Mouse (Mus musculus): ENCODE results near the gene Man2a1.
"Not testable (repeated sequence)": the region's sequence is repeated elsewhere in the genome, so short reads cannot be mapped to it uniquely, and the experiment has no call there.

The Man2a1 gene

DNA sequence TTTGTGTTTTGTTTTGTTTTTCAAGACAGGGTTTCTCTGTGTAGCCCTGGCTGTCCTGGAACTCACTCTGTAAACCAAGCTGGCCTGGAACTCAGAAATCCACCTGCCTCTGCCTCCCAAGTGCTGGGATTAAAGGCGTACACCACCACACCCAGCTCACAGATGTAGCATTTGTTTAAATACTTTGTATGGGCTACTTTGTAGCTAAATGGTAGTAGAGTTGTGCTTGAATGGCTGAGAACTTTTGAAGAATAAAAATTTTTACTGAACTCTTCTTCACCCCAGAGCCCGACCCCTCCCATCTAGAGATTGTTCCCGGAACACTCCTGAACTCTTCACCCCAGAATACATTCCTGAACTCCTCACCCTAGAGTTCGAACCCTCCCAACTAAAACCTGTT is 162.1 kb downstream of the Man2a1 start:
- not testable (repeated sequence) for DNase-seq (ENCODE audit: low read depth)

DNA sequence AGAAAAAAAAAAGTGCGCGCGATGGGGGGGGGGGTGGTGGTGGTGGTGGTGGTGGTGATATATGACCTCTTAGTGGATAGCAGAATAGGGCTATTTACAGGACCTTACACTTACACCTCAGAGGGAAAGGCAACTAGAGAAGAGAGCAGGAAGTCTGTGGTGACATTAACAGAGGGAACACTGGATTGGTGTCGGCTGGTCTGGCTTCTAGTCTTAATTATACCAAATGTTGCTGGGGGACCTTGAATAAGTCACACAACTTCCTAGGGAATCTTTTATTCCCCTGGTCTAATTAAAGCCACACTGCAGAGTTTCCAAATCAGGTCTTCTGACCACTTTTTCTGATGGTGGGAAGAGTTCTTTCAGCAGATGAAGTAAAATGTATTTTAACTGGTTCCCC is 163.0 kb downstream of the Man2a1 start:
- DNase-seq (ENCODE audit: low read depth), result no peak

DNA sequence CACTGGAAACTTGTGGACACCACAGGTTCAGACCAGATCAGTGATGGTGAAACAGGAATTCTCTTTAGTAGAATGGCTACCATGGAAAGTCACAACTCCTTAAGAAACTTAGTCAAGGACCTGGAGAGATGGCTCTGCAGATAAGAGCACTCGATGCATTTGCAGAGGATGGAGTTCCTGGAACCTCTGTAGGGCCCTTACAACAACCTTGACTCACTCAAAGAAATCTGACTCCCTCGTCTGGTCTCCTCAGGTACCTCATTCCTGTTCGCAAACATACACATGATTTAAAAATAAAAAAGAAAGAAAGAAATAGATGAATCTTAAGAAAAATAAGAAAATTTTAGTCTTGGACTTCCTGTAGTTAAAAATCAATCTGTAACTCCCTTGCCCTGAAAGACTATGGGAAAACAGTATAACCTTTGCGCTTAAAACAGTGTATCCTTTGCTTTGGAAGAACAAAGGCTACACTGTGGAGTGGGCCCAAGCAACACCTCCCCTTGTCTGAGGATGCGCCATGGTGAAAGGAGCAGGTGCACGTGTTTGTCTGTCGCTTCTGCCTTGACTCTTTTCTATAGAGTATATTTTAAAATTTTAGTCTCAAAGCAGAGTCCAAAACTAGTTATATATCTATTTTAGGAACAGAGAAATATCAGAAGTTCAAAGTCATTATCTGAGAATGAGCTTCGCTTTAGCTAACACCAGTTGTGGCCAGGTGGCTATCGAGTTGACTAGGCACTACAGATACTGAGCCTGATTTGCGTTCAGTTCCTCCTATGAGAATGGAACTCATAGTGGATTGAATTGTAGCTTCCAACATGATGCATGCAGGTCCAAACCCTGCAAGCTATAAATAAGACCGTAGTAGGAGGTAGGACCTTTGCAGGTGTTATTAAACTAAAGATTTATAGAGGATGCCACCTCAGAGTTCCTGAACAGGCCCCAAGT is 163.9 kb downstream of the Man2a1 start:
- DNase-seq (ENCODE audit: low read depth), result no peak

DNA sequence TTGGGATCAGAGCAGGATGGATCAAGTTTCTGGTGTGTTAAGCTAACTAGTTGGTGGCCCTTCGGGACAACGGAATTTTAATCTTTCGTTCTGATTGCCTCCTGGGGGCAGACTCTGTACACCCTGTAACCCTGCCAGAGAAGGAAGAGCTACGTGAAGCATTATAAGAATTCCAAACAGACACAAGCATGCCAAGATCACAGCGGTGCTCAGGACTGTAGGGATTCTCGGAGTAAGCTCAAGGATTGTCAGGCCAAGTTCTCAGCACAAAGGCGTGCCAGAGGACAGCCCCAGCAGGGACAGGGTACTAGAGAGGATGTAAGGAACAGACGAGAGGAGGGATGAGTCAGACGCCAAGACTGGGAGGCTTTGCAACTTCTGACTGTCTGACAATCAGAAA is 164.8 kb downstream of the Man2a1 start:
- DNase-seq (ENCODE audit: low read depth), result no peak

DNA sequence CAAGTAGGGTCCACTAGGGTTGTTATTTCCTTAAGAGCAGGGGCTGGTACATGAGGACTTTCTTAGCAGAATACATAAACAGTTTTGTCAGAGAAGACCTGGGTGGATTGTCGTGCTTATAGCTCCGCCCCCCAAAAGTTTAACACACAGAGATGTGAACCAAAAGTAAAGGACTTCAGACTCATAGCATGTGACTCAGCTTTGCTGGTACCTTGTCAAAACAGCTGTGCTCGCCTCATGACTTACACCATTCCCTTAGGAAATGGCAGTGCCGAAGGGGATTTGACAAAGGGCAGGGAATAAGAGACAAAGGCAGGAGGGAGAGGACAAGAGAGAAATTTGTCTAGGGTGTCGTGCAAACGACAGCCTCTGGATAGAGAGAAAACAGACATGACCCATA is 166.0 kb downstream of the Man2a1 start:
- no peak for DNase-seq (ENCODE audit: low read depth)

DNA sequence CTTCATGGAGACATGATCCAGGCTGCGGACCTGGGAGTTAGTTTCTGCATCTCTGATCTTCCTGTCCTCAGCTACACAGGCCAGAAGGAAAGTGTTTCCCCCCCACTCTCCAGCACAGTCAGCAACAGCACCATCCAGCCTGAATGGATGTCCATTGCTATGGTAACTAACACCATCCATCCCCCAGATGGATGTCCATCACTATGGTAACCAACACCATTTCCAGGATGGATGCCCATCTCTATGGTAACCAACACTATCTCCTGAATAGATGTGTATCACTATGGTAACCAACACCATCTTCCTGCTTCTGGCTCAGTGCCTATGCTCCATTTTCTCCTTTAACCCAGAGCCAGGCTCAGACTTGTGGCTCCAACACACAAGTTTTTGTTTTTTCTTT is 169.7 kb downstream of the Man2a1 start:
- no peak for DNase-seq (ENCODE audit: low read depth)

DNA sequence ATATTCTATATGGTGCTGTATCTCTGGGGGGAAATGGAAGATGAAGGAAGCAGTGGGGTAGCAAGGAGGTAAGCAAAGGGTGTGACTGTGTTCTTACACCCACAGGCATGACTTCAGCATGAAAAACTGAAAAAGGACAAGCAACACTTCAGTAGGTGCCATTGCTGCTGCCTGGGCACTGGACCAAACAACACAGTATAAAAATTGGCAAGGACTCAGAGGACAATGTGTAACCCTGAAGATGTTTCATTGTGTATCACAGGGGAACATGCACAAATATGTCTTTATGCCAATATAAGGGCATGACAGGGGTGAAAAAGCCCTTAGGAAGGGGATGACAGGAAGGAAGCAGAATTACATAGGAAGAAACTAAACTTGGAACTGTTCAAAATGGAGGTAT is 172.1 kb downstream of the Man2a1 start:
- no peak for DNase-seq (ENCODE audit: low read depth)

DNA sequence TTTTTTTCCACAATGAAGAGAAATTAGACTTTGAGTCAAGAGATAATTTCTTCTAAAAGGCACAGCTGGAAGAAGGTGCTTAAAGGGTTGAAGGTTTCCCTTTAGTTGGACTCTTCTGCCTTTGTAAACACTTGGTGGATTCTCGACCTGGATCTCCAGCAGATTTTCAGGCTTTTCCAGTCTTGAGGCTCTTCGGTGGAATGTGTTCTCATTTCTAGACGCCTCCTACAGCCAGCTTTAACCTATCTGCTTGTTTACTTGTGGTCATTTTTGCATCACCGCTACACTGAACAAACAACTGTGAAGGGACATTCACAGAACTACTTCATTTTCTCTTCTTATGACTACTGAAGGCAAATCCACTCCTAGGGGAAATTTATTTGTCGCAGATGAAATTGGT is 173.7 kb downstream of the Man2a1 start:
- no peak for DNase-seq (ENCODE audit: low read depth)

DNA sequence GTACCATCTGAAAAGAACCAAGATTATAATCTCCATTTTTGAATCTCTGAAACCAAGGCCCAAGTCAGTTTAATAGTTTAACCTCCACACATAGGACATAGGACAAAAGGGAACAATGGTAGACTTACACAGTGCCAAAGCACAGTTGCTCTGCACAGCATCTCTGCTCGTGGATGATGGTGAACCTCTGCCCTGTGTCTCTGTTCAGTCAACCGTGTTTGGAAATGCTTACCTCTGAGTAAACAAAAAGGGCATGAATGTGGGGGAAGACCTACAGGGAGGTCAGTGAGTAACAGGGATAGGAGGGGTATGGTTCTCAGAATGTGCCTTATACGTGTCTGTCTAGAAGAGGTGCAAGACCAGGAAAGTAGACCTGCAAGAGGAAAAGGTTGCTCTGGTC is 177.8 kb downstream of the Man2a1 start:
- no peak for DNase-seq (ENCODE audit: low read depth)

DNA sequence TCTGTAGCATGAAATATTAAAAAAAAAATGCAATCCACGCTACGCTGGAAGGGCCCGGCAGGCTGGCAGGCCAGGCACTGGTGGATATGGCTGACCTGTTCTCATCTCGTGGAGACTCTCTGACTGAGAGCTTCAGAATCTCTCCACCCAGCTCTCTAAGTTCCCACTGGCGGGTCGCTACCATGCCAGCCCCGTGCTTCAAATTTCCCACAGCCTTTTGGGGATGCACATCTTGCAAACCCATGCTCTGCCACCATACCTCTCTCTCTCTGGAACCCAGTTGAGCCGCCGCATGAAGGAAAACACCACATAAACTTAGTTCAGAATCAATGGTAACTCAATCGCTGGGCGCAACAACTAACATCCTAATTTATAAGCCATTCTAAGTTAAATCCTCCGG is 178.2 kb downstream of the Man2a1 start:
- DNase-seq (ENCODE audit: low read depth), result no peak

DNA sequence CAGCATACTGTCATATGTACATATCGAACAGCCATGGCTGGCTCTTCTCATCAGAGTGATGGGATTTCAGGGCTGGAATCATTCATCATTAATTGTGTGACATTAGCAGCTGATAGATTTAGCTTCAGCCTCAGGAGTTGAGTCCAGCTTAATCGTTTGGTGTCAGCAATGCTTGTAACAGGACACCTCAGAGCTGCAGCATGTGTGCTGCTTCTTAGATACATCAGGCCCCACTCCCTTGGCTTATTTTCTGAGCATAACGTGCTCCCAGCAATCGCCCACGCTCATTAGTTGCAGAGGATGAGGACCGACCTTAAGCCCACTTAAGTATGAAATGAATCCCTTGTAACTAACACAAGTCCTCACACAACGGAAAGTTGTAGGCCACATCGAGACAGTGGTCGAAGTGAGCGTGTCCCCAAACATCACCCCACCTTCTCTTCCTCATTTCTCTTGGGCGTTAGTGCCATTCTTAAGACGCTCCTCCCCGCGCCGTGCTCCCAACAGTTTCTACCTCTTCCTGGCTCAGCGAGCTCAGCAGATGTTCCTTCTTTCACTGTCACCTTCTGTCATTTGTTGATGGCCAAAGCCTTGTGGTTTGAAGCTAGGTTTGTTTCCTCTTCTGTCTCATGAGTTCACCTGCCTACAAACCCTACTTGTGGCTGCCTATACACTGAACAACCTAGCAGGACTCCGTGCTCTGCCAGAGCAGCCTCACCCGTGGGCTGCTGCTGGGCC is 180.4 kb downstream of the Man2a1 start:
- DNase-seq (ENCODE audit: low read depth), result no peak

DNA sequence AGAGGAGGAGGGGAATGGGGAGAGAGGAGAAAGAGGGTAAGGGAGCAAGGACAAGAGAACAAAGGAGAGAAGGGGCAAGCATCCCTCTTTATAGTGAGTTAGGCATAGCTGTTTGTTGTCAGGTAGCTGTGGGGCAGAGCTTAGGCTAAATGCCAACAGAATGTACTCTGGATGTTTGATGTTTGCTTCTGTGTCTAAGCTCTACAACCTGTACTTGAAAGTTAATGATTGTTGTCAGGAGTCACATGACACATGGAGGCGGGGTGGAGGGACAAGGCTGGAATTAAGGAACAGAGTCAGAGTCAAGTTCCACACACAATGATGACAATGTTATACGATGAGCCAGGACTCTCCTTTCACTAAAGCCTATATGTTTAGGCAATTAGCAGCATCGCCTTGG is 181.8 kb downstream of the Man2a1 start:
- DNase-seq (ENCODE audit: low read depth), result no peak

DNA sequence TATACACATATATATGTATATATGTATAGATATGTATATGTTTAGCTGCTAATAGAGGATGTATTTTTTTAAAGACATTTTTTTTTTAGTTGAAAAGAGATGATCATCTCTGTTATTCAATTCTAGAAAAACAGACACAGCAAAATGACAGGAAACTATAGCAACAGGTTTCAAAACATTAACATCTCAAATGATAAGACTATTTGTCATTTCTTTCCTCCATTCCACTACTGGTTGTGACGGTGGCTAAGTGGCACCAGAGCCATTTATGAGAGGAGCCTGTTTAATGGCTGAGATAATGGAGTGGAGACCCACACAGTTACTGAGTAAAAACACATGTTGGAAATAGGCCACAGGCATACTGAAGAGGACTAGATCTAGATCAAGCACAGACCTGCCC is 185.4 kb downstream of the Man2a1 start:
- DNase-seq (ENCODE audit: low read depth), result no peak

DNA sequence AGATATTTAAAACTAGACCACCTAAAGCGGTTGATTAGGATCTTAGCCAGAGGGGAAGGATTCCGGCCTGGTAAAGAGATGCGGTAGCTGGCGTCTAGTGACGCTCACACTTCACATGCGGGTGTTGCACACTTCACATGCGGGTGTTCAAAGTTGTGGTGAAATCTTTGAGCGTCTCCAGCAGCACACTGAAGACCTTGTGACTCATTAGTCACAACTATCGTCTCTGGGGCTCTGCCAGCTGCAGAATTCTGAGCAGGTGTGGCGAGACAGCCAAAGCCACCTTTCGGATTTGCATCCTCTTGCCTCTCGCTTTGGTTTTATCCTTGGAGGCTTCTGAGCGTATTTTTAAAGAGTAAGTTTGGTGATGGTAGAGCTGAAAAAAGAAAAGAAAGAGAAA is 187.8 kb downstream of the Man2a1 start:
- DNase-seq (ENCODE audit: low read depth), result no peak

DNA sequence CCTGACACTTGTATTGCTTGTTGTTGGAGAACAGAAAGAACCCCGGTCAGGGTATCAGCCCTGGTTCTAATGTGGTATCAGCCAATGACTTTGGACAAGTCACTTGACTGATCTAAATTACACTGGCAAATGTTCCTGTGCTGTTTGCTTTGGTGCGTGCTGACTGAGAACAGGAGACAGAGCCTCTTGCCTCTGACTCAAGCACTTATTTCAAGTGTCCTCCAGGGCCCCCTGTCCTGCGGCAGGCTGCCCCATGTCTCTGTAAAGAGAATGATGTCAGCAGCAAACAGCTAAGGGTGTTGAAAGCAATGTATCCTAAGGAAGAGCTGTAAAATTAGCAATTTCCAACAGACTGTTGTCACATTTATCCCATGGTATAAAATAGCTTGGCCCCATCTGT is 188.6 kb downstream of the Man2a1 start:
- DNase-seq (ENCODE audit: low read depth), result no peak

DNA sequence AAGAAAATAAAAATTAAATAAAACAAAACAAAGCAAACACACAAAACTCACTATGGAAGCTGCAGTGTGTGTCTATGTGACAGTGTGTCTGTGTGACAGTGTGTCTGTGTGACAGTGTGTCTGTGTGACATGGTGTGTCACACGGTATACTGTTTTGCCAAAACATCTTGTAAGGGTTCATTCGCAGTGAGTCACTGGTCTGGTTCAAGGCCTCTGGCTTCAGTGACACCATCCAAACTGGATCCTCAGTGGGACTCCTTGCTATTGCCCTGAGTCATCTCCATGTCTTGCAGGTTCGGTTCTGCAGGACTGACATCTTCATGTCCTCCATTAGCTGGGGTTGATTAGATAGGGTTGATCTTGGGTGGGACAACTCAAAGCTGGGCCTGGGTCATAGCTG is 191.5 kb downstream of the Man2a1 start:
- DNase-seq (ENCODE audit: low read depth), result no peak

DNA sequence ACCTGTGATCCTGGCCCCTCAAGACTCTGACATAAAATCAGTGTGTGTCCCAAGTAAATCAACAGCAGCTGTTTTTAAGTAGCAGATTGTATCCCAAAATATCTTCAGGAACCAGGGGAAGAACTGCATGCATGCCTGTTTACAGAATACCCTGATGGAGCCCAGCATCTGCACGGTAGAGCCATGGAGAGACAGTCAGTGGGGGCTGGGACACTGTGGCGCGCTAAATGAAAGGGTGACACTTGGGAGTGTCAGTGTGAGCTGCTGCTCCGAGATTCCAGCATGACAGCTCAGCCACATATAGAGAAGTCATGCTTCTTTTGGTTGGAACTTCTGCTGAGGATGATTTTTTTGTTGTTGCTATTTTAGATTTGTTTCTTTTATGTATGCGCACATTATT is 192.1 kb downstream of the Man2a1 start:
- DNase-seq (ENCODE audit: low read depth), result no peak

DNA sequence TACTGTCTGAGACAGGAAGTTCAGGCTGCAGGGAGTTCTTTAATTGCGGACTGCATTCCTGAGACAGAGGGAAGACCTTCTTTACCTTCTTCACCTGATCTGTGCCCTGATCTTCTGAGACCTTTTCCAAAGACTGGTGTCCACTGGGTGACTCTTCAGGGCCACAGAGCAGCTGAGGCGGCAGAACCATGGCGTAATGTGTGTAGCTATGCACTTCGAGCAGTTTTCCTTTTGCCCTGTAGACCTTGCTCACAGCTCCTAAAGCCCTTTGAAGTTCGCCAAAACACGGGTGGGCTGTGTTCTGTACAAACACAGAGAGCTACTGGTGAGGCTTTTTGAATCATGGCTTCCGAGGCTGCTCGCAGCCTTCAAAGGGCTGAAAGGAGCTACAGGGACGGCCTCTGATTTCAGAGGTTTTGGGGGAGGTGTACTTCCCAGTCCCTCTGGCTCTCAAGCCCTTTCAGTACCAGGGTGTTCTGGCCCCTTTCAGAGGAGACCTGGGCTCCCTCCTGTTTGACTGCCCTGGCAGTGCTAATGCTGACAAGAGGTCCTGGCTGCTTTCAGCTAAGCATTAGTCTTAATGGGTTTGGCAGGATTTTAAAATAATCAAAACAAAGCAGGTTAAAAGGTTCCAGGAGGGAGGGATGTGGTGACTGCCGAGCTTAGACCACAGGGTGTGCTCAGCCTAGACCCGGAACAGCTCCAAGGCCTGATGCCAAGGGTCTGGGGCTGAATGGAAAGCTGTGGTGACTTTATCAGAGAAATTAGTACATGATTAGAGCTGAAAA is 201.8 kb downstream of the Man2a1 start:
- no peak for DNase-seq (ENCODE audit: low read depth)

DNA sequence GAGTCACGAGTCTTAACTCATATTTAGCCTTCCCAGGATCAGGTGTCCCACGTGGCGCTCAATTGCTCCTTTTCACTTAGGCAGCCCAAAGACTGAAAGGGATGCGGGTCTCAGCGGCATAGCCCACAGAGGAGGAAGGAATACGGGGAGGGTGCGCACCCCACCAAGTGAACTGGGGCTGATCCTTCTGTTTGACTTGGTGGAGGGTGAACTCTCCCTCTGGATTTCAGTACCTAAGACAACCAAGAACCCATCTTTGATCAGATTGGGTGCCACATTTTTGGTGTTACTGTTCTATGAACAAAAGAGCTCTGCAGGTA is 202.4 kb downstream of the Man2a1 start:
- no peak for DNase-seq (ENCODE audit: low read depth)
